Mouse (Mus musculus): ENCODE data around the gene Ccdc69. TPM values are rescaled to one million over a fixed set of nuclear protein-coding genes. Genes with fewer than 3 reads are reported as not detected.

Gene Ccdc69
- polyA plus RNA-seq, 1 experiment from 2014 or later = 0.88 TPM

DNA sequence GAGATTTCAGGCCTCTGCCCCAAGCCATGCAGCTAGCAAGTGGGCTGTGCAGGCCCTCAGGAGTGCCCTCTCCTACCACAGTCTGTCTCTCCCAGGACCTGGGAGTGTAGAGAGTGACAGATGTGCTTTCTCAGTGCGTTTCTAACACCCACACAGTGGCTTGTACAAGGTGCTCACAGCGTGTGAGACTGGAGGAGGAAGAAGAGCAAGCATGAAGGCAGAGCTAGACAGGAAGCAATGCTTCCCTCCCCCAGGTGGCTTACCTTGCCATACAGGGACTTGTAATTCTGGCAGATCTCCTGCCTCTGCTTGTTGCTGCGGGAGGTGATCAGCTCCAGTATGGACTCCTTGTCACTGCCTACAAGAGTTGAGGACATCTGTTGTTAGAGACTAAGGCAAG is 66.5 kb downstream of the Ccdc69 start:
- ATAC-seq (ENCODE audit: insufficient number of reproducible peaks, low FRiP score, low TSS enrichment, low read depth) (no peak), DNase-seq (ENCODE audit: low spot score) (no peak)
- no peak overlapping the region for H3K27ac ChIP-seq (replicated peaks; ENCODE audit: low read depth, low read length)
- H3K36me3 ChIP-seq (ENCODE audit: control insufficient read depth, insufficient read depth, low read length) = peaks cover 13% of the 10 kb centered on the region; the same call in 1 of the 2 replicates
- no peak overlapping the region for H3K4me3 ChIP-seq (ENCODE audit: low read depth, low read length)
- H3K9ac ChIP-seq (ENCODE audit: low read length) = no peak overlapping the region
- H3K27me3 ChIP-seq (ENCODE audit: control insufficient read depth, insufficient read depth, low read length) = no peaks in the 10 kb centered on the region
- H3K4me1 ChIP-seq (ENCODE audit: control insufficient read depth, insufficient read depth, low read length) = no peaks in the 10 kb centered on the region
- no peak overlapping the region for H3K4me2 ChIP-seq (ENCODE audit: low read depth, severe bottlenecking)
- 88% methylated on average over 3 of the region's 3 CpGs for WGBS
- H3K9me3 ChIP-seq (ENCODE audit: control insufficient read depth, low read length) = no peaks in the 10 kb centered on the region

DNA sequence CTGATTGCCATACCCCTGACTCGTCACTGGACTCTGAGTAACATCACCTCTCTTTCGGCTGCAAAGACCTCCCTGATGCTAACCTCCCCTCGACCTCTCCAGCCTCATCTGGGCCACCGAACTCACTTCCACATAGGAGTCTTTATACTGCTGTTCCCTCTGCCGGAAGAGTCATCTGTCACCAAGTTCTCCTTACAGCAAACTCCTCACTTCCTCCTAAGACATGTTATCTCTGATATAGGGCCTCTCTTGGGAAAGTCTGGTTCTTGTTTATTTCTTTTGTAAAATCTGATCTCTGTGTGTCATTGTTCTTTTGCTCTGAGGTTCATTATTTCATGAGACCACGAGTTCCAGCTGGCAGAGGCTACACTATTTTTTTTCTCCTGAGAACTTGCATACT is 69.7 kb downstream of the Ccdc69 start:
- no peak overlapping the region for H3K27ac ChIP-seq (replicated peaks; ENCODE audit: low read depth, low read length)
- H3K27me3 ChIP-seq (ENCODE audit: control insufficient read depth, insufficient read depth, low read length) = no peaks in the 10 kb centered on the region
- no peak overlapping the region for H3K4me3 ChIP-seq (ENCODE audit: low read depth, low read length)
- DNase-seq (ENCODE audit: low spot score) = no peak
- peaks cover 13% of the 10 kb centered on the region; the same call in 1 of the 2 replicates for H3K36me3 ChIP-seq (ENCODE audit: control insufficient read depth, insufficient read depth, low read length)
- H3K9me3 ChIP-seq (ENCODE audit: control insufficient read depth, low read length) = no peaks in the 10 kb centered on the region
- no peak overlapping the region for H3K4me2 ChIP-seq (ENCODE audit: low read depth, severe bottlenecking)
- 83% methylated on average over 6 of the region's 6 CpGs for WGBS
- ATAC-seq (ENCODE audit: insufficient number of reproducible peaks, low FRiP score, low TSS enrichment, low read depth) = no peak
- no peak overlapping the region for H3K9ac ChIP-seq (ENCODE audit: low read length)
- no peaks in the 10 kb centered on the region for H3K4me1 ChIP-seq (ENCODE audit: control insufficient read depth, insufficient read depth, low read length)

DNA sequence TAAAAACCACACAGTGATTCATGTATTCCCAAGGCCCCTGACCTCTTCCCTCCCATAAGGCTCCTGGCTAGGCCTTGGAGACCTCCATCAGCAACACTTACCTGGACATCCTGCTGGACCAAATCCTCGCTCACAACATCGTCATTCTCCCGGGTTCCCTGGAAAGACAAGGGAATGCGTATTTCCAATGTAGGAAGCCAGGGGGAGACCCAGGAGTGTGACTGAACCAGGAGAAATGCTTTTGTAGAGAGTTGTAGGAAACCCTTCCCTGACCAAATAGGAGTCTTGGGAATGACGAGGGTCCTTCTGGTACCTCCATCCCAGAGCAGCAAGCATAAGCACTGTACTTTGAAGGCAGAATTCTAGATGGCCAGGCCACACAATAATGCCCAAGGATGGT is 72.2 kb downstream of the Ccdc69 start:
- no peak overlapping the region for H3K27ac ChIP-seq (replicated peaks; ENCODE audit: low read depth, low read length)
- 91% methylated on average over 5 of the region's 5 CpGs for WGBS
- DNase-seq (ENCODE audit: low spot score) (no peak), ATAC-seq (ENCODE audit: insufficient number of reproducible peaks, low FRiP score, low TSS enrichment, low read depth) (no peak)
- H3K9me3 ChIP-seq (ENCODE audit: control insufficient read depth, low read length) = no peaks in the 10 kb centered on the region
- H3K9ac ChIP-seq (ENCODE audit: low read length) = no peak overlapping the region
- no peak overlapping the region for H3K4me2 ChIP-seq (ENCODE audit: low read depth, severe bottlenecking)
- H3K4me3 ChIP-seq (ENCODE audit: low read depth, low read length) = no peak overlapping the region
- H3K27me3 ChIP-seq (ENCODE audit: control insufficient read depth, insufficient read depth, low read length) = no peaks in the 10 kb centered on the region
- H3K36me3 ChIP-seq (ENCODE audit: control insufficient read depth, insufficient read depth, low read length) = peaks cover 10% of the 10 kb centered on the region; the same call in 1 of the 2 replicates
- H3K4me1 ChIP-seq (ENCODE audit: control insufficient read depth, insufficient read depth, low read length) = no peaks in the 10 kb centered on the region

DNA sequence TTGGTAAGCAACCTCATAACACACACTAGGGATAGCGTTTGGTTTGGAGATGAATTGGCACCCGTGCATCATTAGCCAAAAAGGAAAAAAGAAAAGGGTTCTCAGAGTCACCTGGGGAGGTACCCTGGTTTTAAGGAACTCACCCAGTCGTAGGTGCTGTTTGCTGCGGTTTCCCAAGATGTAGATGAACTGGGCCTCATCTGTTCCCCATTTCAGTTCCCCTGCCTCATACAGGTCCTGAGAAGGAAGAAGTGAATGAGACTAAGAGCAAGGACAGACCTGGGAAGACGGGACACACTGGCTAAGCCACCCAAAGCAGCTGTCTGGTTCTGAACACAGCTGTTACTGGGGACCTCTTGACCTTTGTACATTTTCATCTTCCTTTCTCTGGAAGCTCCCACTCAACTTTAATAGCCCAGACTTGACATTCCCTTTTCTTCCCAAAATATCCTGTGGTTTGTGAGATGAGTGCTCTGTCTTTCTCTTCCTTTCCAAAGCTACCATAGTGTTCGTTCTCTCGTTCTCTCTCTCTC is 72.9 kb downstream of the Ccdc69 start:
- H3K4me3 ChIP-seq (ENCODE audit: low read depth, low read length) = no peak overlapping the region
- ATAC-seq (ENCODE audit: insufficient number of reproducible peaks, low FRiP score, low TSS enrichment, low read depth) (no peak), DNase-seq (ENCODE audit: low spot score) (no peak)
- no peaks in the 10 kb centered on the region for H3K4me1 ChIP-seq (ENCODE audit: control insufficient read depth, insufficient read depth, low read length)
- H3K27me3 ChIP-seq (ENCODE audit: control insufficient read depth, insufficient read depth, low read length) = no peaks in the 10 kb centered on the region
- no peak overlapping the region for H3K9ac ChIP-seq (ENCODE audit: low read length)
- H3K36me3 ChIP-seq (ENCODE audit: control insufficient read depth, insufficient read depth, low read length) = peaks cover 8% of the 10 kb centered on the region; the same call in 1 of the 2 replicates
- no peak overlapping the region for H3K4me2 ChIP-seq (ENCODE audit: low read depth, severe bottlenecking)
- 80% methylated on average over 7 of the region's 7 CpGs for WGBS
- no peak overlapping the region for H3K27ac ChIP-seq (replicated peaks; ENCODE audit: low read depth, low read length)
- no peaks in the 10 kb centered on the region for H3K9me3 ChIP-seq (ENCODE audit: control insufficient read depth, low read length)

Other genes with a start within 250 kb of the Ccdc69 start
- 6.4 and 7.8 TPM in 2 replicates for gene Lyrm7, start 217.2 kb downstream of the Ccdc69 start, polyA plus RNA-seq (2014; fragmentation: Nextera tagmentation; extraction: Ambion mirVana)
- 600 and 611 TPM in 2 replicates for gene Hint1, start 211.7 kb downstream of the Ccdc69 start, polyA plus RNA-seq (2014; fragmentation: Nextera tagmentation; extraction: Ambion mirVana)
- gene Gpx3, start 175.7 kb downstream of the Ccdc69 start, polyA plus RNA-seq (2014; fragmentation: Nextera tagmentation; extraction: Ambion mirVana) = 48.2 and 49.9 TPM in 2 replicates
- gene Tnip1, start 115.2 kb downstream of the Ccdc69 start, polyA plus RNA-seq (2014; fragmentation: Nextera tagmentation; extraction: Ambion mirVana) = 13.3 and 13.4 TPM in 2 replicates
- 93.9 and 97.4 TPM in 2 replicates for gene Anxa6, start 44.7 kb downstream of the Ccdc69 start, polyA plus RNA-seq (2014; fragmentation: Nextera tagmentation; extraction: Ambion mirVana)
- 9.0 TPM in 2 replicates for gene Gm2a, start 20.0 kb upstream of the Ccdc69 start, polyA plus RNA-seq (2014; fragmentation: Nextera tagmentation; extraction: Ambion mirVana)
- gene Slc36a3, start 73.6 kb upstream of the Ccdc69 start, polyA plus RNA-seq (2014; fragmentation: Nextera tagmentation; extraction: Ambion mirVana) = not detected in 2 replicates
- 0.13 and 0.24 TPM in 2 replicates for gene Slc36a2, start 106.9 kb upstream of the Ccdc69 start, polyA plus RNA-seq (2014; fragmentation: Nextera tagmentation; extraction: Ambion mirVana)
- gene Slc36a1, start 126.2 kb upstream of the Ccdc69 start, polyA plus RNA-seq (2014; fragmentation: Nextera tagmentation; extraction: Ambion mirVana) = 1.7 and 1.9 TPM in 2 replicates